Mouse (Mus musculus): ENCODE data around the gene Gpkow.
"Not testable (repeated sequence)": the region's sequence is repeated elsewhere in the genome, so short reads cannot be mapped to it uniquely, and the experiment has no call there.

Gene Gpkow

GRCm38 (mm10) chrX:7745429-7745828 lies 48.5 kb downstream of the Gpkow start:
- no peak for DNase-seq (ENCODE audit: low spot score in 2 of 2)

DNA sequence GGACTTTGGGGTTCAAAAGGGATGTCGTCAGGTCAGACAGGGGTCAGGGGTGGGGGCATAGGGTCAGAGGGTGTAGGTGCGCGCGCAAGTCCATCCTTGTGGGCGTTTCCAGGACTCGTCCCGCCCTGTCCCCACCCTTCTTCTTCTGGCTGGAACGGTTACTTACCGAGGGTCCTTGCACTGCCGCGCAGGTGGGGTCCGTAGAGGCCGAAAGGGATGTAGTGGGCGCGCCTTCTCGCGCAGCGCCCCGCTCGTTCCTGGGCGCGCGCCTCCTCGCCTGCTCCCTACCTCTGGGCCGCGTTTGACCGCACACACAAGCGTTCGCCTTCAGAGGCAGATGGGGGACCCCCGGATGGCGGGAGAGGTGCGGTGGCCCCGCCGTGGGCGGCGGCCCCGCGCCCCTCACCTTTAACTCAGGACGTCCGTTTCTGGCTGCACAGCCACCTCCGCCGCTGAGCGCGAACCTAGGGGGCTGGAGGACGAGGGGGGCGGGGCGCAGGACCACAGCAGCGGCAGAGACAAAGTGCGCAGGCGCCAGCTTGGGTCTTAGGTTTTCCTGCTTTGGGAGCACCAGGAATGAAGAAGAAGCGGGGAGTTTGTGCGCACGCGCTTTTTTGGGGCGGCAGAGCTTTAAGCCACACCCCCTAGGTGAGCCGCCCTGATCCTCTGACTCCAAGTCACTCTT lies 53.6 kb downstream of the Gpkow start, which contains the start of gene Ccdc120:
Gene Ccdc120 (minus strand): TSS at position 474 of the 685 bp plus-strand sequence.
- DNase-seq (ENCODE audit: low spot score in 2 of 2) = no peak

DNA sequence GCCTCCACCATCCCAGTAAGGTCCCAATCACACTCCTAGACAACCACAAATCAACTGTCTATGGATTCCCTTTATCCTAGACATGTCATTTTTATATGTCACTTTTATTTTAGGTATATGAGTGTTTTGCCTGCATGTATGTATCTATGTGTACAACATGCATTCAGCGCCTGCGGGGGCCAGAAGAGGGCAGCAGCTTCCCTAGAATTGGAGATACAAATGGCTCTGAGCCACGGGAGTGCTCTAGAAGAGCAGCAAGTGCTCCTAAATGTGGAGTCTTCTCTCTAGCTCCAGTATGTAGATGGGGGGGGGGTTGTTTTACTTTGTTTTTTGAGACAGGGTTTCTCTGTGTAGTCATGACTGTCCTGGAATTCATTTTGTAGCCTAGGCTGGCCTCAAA lies 56.7 kb downstream of the Gpkow start:
- DNase-seq (ENCODE audit: low spot score in 2 of 2) = not testable (repeated sequence)
